Mouse (Mus musculus) brain, embryonic 14.5 days (tissue): ENCODE results near the gene Lmbr1l.

ENCODE experiments used
- CTCF ChIP-seq: fragments of 200-500 bp; IDR thresholded peaks from 2 replicates; pipeline ENCODE4 v1.5.1; 2012; ENCODE audit warnings: inconsistent platforms, mild to moderate bottlenecking, moderate library complexity, borderline replicate concordance; ENCODE audit not compliant: insufficient read depth, insufficient read length; ENCODE audit errors: extremely low read depth
- POLR2A ChIP-seq: fragments of 200-500 bp; IDR thresholded peaks from 2 replicates; pipeline ENCODE4 v1.6.1; 2012; ENCODE audit warnings: mild to moderate bottlenecking, inconsistent platforms, borderline replicate concordance; ENCODE audit not compliant: poor library complexity, insufficient read depth, insufficient read length, severe bottlenecking; ENCODE audit errors: extremely low read depth

GRCm38 (mm10) chr15:98959531-98959930, 41.5 kb upstream of the Lmbr1l start:
- no peak for TF ChIP-seq CTCF
- TF ChIP-seq POLR2A = no peak
